Mouse (Mus musculus): ENCODE data around the gene Dhx57. TPM values are rescaled to one million over a fixed set of nuclear protein-coding genes. Genes with fewer than 3 reads are reported as not detected.

The Dhx57 gene
- 14.5 and 23.8 TPM in 2 replicates for total RNA-seq (2017)

- ATAC-seq (replicated peaks in 1 of 2; ENCODE audit: insufficient read depth in 1 of 2, low FRiP score in 2 of 2, low TSS enrichment in 1 of 2, low read depth in 1 of 2, poor library complexity in 2 of 2, severe bottlenecking in 2 of 2): peak; percentile 99
Measured at GRCm38 (mm10) chr17:80290074-80290657, at the start of gene Dhx57, which contains the start of gene Morn2. TSS of gene Dhx57 (minus strand) at chr17:80290476. TSS of gene Morn2 (plus strand) at chr17:80290203.

- ATAC-seq (replicated peaks in 1 of 2; ENCODE audit: insufficient read depth in 1 of 2, low FRiP score in 2 of 2, low TSS enrichment in 1 of 2, low read depth in 1 of 2, poor library complexity in 2 of 2, severe bottlenecking in 2 of 2): no peak
Measured at GRCm38 (mm10) chr17:80332386-80332785, 42.1 kb upstream of the Dhx57 start.

GRCm38 (mm10) chr17:80326431-80326830 is 36.2 kb upstream of the Dhx57 start:
- no peak for ATAC-seq (replicated peaks in 1 of 2; ENCODE audit: insufficient read depth in 1 of 2, low FRiP score in 2 of 2, low TSS enrichment in 1 of 2, low read depth in 1 of 2, poor library complexity in 2 of 2, severe bottlenecking in 2 of 2)

DNA sequence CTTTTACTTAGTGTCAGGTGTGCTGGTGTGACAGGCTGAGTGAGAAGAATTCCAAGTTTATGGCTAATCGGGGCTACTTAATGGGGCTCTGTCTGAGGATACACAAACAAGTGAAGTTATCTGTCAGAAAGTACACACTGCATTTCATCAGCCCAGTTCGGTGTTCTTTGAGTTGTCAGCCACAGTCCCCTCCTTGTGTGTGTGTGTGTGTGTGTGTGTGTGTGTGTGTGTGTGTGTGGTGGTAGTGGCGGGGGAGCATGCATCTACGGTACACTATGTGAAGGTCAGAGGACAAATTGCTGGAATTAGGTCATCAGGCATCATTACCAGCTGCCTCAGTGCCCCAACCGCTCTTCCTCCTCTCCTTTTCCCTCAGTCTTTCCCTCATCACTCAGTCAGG is 35.2 kb upstream of the Dhx57 start:
- no peak for ATAC-seq (replicated peaks in 1 of 2; ENCODE audit: insufficient read depth in 1 of 2, low FRiP score in 2 of 2, low TSS enrichment in 1 of 2, low read depth in 1 of 2, poor library complexity in 2 of 2, severe bottlenecking in 2 of 2)

GRCm38 (mm10) chr17:80324521-80324920 is 34.2 kb upstream of the Dhx57 start:
- ATAC-seq (replicated peaks in 1 of 2; ENCODE audit: insufficient read depth in 1 of 2, low FRiP score in 2 of 2, low TSS enrichment in 1 of 2, low read depth in 1 of 2, poor library complexity in 2 of 2, severe bottlenecking in 2 of 2): no peak

- ATAC-seq (replicated peaks in 1 of 2; ENCODE audit: insufficient read depth in 1 of 2, low FRiP score in 2 of 2, low TSS enrichment in 1 of 2, low read depth in 1 of 2, poor library complexity in 2 of 2, severe bottlenecking in 2 of 2): peak; percentile 43 to 58
Measured at GRCm38 (mm10) chr17:80323658-80324057, 33.4 kb upstream of the Dhx57 start.

DNA sequence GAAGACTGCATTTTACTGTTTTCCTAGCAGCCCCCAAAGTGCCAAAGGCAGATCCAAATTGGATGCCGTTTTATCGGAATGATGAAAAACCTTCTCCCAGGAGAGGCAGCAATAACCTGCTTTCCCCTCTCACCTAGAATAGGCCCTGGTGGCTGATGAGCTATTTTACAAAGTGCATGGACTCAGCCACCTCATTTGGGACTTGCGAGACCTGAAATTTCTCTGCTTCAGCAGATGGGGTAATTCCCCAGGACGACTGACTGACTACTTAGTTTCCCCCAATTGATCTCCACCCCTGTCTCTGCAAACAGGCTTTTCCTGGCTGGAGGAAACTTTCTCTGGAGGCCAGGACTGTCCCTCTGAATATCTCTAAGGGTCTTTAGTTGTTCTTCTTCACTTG is 32.7 kb upstream of the Dhx57 start:
- ATAC-seq (replicated peaks in 1 of 2; ENCODE audit: insufficient read depth in 1 of 2, low FRiP score in 2 of 2, low TSS enrichment in 1 of 2, low read depth in 1 of 2, poor library complexity in 2 of 2, severe bottlenecking in 2 of 2): no peak

DNA sequence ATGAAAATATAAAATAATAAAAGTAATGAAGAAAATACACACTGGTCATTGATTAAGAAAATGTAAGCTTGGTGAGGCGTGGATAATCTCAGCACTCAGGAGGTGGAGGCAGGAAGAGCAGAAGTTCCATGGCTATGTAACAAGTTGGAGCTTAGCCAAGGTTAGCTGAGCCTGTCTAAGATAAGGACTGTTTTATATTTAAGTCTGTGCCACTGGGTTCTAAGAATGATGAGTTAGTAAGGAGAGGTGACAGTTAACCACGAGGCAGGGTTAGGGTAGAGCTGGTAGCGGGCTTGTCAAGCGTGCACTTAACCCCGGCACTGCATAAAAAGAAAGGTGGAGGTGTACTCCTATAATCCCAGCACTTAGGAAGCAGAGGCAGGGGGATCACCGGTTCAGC is 32.0 kb upstream of the Dhx57 start:
- no peak for ATAC-seq (replicated peaks in 1 of 2; ENCODE audit: insufficient read depth in 1 of 2, low FRiP score in 2 of 2, low TSS enrichment in 1 of 2, low read depth in 1 of 2, poor library complexity in 2 of 2, severe bottlenecking in 2 of 2)

- ATAC-seq (replicated peaks in 1 of 2; ENCODE audit: insufficient read depth in 1 of 2, low FRiP score in 2 of 2, low TSS enrichment in 1 of 2, low read depth in 1 of 2, poor library complexity in 2 of 2, severe bottlenecking in 2 of 2): no peak
Measured at GRCm38 (mm10) chr17:80312405-80312804, 22.1 kb upstream of the Dhx57 start.

- no peak for ATAC-seq (replicated peaks in 1 of 2; ENCODE audit: insufficient read depth in 1 of 2, low FRiP score in 2 of 2, low TSS enrichment in 1 of 2, low read depth in 1 of 2, poor library complexity in 2 of 2, severe bottlenecking in 2 of 2)
Measured at GRCm38 (mm10) chr17:80311761-80312160, 21.5 kb upstream of the Dhx57 start.

DNA sequence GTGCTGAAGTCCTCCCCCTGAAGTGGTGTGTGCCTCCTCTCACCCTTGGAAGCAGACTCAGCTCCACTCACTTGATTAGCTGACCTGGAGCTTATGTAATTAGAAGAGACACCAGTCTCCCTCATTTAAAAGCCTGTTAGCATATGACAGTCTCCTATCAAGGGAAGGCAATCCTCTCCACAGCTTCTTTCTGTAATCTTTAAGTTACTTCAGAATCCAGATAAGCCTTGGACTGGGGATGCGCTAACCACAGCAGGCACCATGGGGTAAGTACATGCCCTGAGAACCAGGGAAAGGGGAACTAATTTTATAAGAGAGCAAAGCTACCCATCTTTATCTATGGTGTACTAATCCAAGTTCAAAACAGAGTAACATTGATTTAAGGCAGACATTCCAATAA is 17.0 kb upstream of the Dhx57 start, which contains the start of gene Arhgef33:
Gene Arhgef33, plus strand, starts transcription at position 157 of the 400 bp plus-strand sequence.
- no peak for ATAC-seq (replicated peaks in 1 of 2; ENCODE audit: insufficient read depth in 1 of 2, low FRiP score in 2 of 2, low TSS enrichment in 1 of 2, low read depth in 1 of 2, poor library complexity in 2 of 2, severe bottlenecking in 2 of 2)

GRCm38 (mm10) chr17:80298844-80299243 is 8.6 kb upstream of the Dhx57 start:
- ATAC-seq (replicated peaks in 1 of 2; ENCODE audit: insufficient read depth in 1 of 2, low FRiP score in 2 of 2, low TSS enrichment in 1 of 2, low read depth in 1 of 2, poor library complexity in 2 of 2, severe bottlenecking in 2 of 2): no peak

- no peak for ATAC-seq (replicated peaks in 1 of 2; ENCODE audit: insufficient read depth in 1 of 2, low FRiP score in 2 of 2, low TSS enrichment in 1 of 2, low read depth in 1 of 2, poor library complexity in 2 of 2, severe bottlenecking in 2 of 2)
Measured at GRCm38 (mm10) chr17:80295258-80295657, 5.0 kb upstream of the Dhx57 start.

DNA sequence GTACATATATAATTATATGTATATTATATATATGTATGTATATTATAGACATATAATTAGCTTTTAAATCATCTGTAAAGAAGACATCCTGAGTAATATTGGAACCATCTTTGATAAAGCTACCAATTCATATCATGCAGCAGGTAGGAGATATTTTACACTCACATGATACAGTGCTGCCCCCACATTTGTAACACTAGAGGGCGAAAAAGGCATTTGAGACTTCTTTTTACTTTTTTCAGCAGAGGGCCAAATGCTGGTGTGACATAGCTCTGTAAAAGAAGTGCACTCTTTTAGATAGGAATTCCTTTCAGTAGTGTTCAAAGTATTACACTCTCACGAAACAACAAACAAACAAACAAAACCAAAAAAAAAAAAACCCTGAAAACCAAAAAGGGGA is 872 bp upstream of the Dhx57 start:
- ATAC-seq (replicated peaks in 1 of 2; ENCODE audit: insufficient read depth in 1 of 2, low FRiP score in 2 of 2, low TSS enrichment in 1 of 2, low read depth in 1 of 2, poor library complexity in 2 of 2, severe bottlenecking in 2 of 2): peak; percentile 33 to 40; a peak in 2 of 4 replicates

DNA sequence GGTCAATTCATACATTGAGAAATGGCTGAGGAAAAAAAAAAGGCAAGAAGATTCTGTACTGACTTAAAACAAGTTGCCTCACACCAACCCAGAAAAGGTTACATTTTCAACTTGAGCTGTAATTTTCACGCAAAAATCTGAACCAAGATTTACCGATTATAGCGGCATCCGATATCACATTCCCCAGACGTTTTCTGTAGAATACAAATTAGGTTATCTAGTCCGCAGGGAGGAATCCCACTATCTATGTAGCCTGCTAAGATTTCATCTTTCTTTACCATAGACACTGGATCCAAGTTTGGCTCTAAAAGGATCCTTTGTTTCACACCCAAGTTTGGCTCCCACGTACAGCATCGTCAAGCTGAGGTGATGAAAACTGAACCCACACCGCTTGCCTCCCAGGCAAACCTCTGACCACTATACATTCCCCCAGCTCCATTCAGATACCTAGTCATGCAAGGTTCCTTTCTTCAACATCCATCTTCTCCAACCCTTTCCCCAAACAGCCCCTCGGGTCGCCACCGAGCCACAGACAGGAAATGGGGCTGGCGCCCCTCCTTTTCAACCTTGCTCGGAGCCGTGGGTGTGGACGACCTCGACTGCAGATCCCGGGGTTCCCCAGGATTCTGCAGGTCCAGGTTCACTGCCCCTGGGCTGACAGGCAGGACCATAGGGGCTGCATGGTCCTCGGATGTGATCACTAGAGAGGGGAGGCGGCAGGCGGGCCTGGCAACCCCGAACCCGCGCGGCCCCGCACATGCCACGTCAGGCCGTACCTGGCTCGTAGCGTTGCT is 799 bp downstream of the Dhx57 start:
- ATAC-seq (replicated peaks in 1 of 2; ENCODE audit: insufficient read depth in 1 of 2, low FRiP score in 2 of 2, low TSS enrichment in 1 of 2, low read depth in 1 of 2, poor library complexity in 2 of 2, severe bottlenecking in 2 of 2): peak in 1 of 2 experiments; percentile 36; a peak in 2 of 4 replicates

DNA sequence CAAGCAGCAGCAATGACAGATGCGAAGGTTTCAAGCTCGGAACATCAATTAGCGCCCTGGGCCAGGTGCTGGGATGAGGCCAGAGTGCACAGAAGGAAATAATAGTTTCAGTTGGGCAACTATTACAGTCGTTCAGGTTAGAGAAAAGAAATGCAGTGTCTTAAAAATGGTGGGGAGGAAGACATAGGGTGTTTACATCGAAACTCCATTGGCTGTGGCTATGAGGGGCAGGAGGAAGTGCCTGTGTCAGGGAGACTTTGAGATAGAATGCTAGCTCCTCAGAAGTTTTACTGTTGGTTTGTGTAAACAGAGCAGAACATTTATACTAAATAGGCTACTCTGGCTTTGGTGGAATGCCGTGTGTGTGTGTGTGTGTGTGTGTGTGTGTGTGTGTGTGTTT is 2.3 kb downstream of the Dhx57 start:
- ATAC-seq (replicated peaks in 1 of 2; ENCODE audit: insufficient read depth in 1 of 2, low FRiP score in 2 of 2, low TSS enrichment in 1 of 2, low read depth in 1 of 2, poor library complexity in 2 of 2, severe bottlenecking in 2 of 2): no peak

- no peak for ATAC-seq (replicated peaks in 1 of 2; ENCODE audit: insufficient read depth in 1 of 2, low FRiP score in 2 of 2, low TSS enrichment in 1 of 2, low read depth in 1 of 2, poor library complexity in 2 of 2, severe bottlenecking in 2 of 2)
Measured at GRCm38 (mm10) chr17:80284446-80284845, 5.8 kb downstream of the Dhx57 start.

DNA sequence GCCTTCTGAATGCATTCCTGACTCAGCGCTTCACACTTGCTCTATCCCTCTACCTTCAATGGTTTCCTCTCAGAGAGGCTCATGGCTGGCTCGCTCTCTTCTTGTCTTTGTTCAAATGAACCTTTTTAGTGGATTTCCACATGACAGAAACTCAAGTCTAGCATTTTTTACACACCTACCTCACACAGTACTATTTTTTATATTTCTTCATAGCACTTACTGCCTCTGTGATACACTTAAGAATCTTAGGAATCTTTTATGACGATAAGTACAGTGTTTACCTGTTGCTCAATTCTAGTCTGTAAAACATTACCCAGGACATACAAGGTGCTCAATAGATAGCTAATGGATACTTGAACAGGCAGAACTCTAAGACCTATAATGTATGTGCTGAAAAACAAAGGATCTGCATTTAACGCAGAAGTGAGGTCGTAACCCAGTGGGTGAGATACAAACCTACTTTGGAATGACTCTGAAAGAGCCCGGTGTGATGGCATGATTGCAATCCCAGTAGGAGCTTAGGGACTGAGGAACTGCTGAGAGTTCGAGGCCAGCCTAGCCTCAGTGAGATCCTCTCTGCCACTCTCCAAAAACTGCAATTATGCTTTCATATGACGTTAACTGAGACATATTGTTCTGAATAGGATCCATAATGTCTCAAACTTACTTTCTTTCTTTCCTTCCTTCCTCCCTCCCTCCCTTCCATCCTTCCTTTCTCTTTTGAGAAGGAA is 10.8 kb downstream of the Dhx57 start:
- no peak for ATAC-seq (replicated peaks in 1 of 2; ENCODE audit: insufficient read depth in 1 of 2, low FRiP score in 2 of 2, low TSS enrichment in 1 of 2, low read depth in 1 of 2, poor library complexity in 2 of 2, severe bottlenecking in 2 of 2)
